In the genomic region with DNA sequence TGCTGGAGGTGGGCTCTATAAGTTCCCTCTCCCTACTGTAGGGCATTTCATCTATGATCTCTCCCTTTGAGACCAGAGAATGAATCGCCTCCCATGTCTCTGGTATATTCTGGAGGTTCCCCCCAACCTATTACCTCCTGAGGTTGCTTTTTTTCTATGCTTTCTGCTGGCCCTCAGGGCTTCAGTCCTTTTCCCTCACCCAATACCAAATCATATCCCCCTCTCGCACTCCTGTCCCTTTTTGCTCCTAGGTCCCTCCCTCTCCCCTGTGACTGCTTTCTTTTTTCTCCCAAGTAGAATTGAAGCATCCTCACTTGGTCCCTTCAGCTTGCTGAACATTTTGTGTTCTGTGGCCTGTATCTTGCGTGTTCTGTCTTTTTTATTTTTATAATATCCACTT, we compare ENCODE assay signal across 34 mouse cellular contexts.
"Had no signal": no experiment of that assay in that cellular context is flagged by ENCODE, and none has a peak within 500 bp of the region (broad histone marks: within the 10 kb centered on the region; RNA-seq: fewer than 3 reads in every experiment).

No protein-coding gene starts in this region.

- H3K4me2 ChIP-seq: heart, embryonic 12.5 days; heart, embryonic 13.5 days; heart, embryonic 15.5 days; hindbrain, embryonic 12.5 days; hindbrain, embryonic 13.5 days; hindbrain, embryonic 14.5 days; hindbrain, embryonic 15.5 days; intestine, embryonic 15.5 days; kidney, embryonic 15.5 days had no signal

- H3K4me3 ChIP-seq: heart, embryonic 10.5 days; heart, embryonic 12.5 days; heart, embryonic 13.5 days; heart, embryonic 15.5 days; hindbrain, embryonic 10.5 days; hindbrain, embryonic 12.5 days; hindbrain, embryonic 13.5 days; hindbrain, embryonic 15.5 days; intestine, embryonic 15.5 days; kidney, embryonic 15.5 days; layer of hippocampus, adult 2 months had no signal

- DNase-seq: heart, postnatal 10 days; heart, postnatal 14 days; heart, postnatal 36 days; heart, postnatal 4 days; kidney, adult 11 months; kidney, adult 18-20 months; kidney, adult 2 months; kidney, adult 8-10 months; kidney, adult 9 months; kidney, postnatal 10 days; kidney, postnatal 14 days; kidney, postnatal 25 days; kidney, postnatal 36 days; kidney, postnatal 4 days; layer of hippocampus, adult 9-11 months; layer of hippocampus, postnatal 36 days had no signal

- H3K36me3 ChIP-seq: heart, embryonic 10.5 days; heart, embryonic 12.5 days; heart, embryonic 13.5 days; heart, embryonic 15.5 days; hindbrain, embryonic 10.5 days; hindbrain, embryonic 12.5 days; hindbrain, embryonic 13.5 days; hindbrain, embryonic 15.5 days; intestine, embryonic 15.5 days; kidney, embryonic 15.5 days had no signal

- H3K27me3 ChIP-seq: heart, embryonic 12.5 days; heart, embryonic 13.5 days; heart, embryonic 15.5 days; hindbrain, embryonic 12.5 days; hindbrain, embryonic 13.5 days; hindbrain, embryonic 15.5 days; intestine, embryonic 15.5 days; kidney, embryonic 15.5 days had no signal

- H3K9me3 ChIP-seq: heart, embryonic 10.5 days; heart, embryonic 12.5 days; heart, embryonic 13.5 days; heart, embryonic 15.5 days; hindbrain, embryonic 10.5 days; hindbrain, embryonic 12.5 days; hindbrain, embryonic 13.5 days; hindbrain, embryonic 15.5 days; intestine, embryonic 15.5 days; kidney, embryonic 15.5 days had no signal

- H3K9ac ChIP-seq: heart, embryonic 12.5 days; heart, embryonic 13.5 days; heart, embryonic 15.5 days; hindbrain, embryonic 12.5 days; hindbrain, embryonic 13.5 days; hindbrain, embryonic 14.5 days; hindbrain, embryonic 15.5 days; intestine, embryonic 15.5 days; kidney, embryonic 15.5 days had no signal

- H3K27ac ChIP-seq: heart, embryonic 10.5 days; heart, embryonic 13.5 days; heart, embryonic 15.5 days; hindbrain, embryonic 10.5 days; hindbrain, embryonic 12.5 days; hindbrain, embryonic 13.5 days; hindbrain, embryonic 14.5 days; hindbrain, embryonic 15.5 days; hindbrain, postnatal 0 days; intestine, embryonic 15.5 days; kidney, embryonic 15.5 days; kidney, postnatal 0 days; layer of hippocampus, adult 2 months had no signal

- ATAC-seq: hindbrain, embryonic 16.5 days; hindbrain, postnatal 0 days; inflammation-experienced regulatory T-cells, adult 6 months; intestine, embryonic 15.5 days; intestine, embryonic 16.5 days; intestine, postnatal 0 days had no signal

- H3K4me1 ChIP-seq: heart, embryonic 10.5 days; heart, embryonic 12.5 days; heart, embryonic 13.5 days; heart, embryonic 15.5 days; hindbrain, embryonic 10.5 days; hindbrain, embryonic 12.5 days; hindbrain, embryonic 13.5 days; hindbrain, embryonic 15.5 days; intestine, embryonic 15.5 days; kidney, embryonic 15.5 days had no signal
